ENCODE assay signal across 10 mouse cellular contexts in genomic region chr11:120218176-120218856, GRCm38 (mm10). TPM values are rescaled to one million over a fixed set of nuclear protein-coding genes. Genes with fewer than 3 reads are reported as not detected.
DNase-seq lines count a peak whose midpoint lies in the region; ATAC-seq lines count a peak whose summit lies in the region.
"Had no signal": no experiment of that assay in that cellular context is flagged by ENCODE, and none has a peak within 500 bp of the region (broad histone marks: within the 10 kb centered on the region; RNA-seq: fewer than 3 reads in every experiment).

No protein-coding gene starts in this region.

- peaks cover 10% of the 10 kb centered on the region; the same call in 1 of the 2 replicates for H3K9me3 ChIP-seq in forebrain, embryonic 10.5 days
- no peaks in the 10 kb centered on the region; the same call in 1 of the 2 replicates for H3K9me3 ChIP-seq in forebrain, embryonic 14.5 days (replicated peaks; ENCODE audit: control insufficient read depth, low read length)
- no peaks in the 10 kb centered on the region for H3K9me3 ChIP-seq in intestine, embryonic 16.5 days (ENCODE audit: control insufficient read depth, low read length)
- H3K9me3 ChIP-seq in intestine, embryonic 15.5 days = no peaks in the 10 kb centered on the region
- H3K9me3 ChIP-seq in midbrain, embryonic 12.5 days = peaks cover 8% of the 10 kb centered on the region; the same call in 1 of the 2 replicates
- no peaks in the 10 kb centered on the region for H3K9me3 ChIP-seq in midbrain, embryonic 15.5 days
- H3K9me3 ChIP-seq in neural tube, embryonic 14.5 days (ENCODE audit: control insufficient read depth, low read length) = no peaks in the 10 kb centered on the region

- WGBS in forebrain, embryonic 10.5 days = 90% methylated on average over 17 of the region's 17 CpGs
- 91% methylated on average over 17 of the region's 17 CpGs for whole genome bisulfite sequencing in forebrain, embryonic 14.5 days
- 83% methylated on average over 17 of the region's 17 CpGs for WGBS in intestine, embryonic 16.5 days
- WGBS in intestine, embryonic 15.5 days = 84% methylated on average over 17 of the region's 17 CpGs
- 90% methylated on average over 17 of the region's 17 CpGs for WGBS in midbrain, embryonic 12.5 days
- WGBS in midbrain, embryonic 15.5 days = 91% methylated on average over 17 of the region's 17 CpGs
- 89% methylated on average over 17 of the region's 17 CpGs for WGBS in neural tube, embryonic 14.5 days

- H3K4me1 ChIP-seq in forebrain, embryonic 10.5 days = peaks cover 77% of the 10 kb centered on the region
- H3K4me1 ChIP-seq in forebrain, embryonic 14.5 days (ENCODE audit: control insufficient read depth, insufficient read depth, low read length) = peaks cover 19% of the 10 kb centered on the region
- peaks cover 55% of the 10 kb centered on the region for H3K4me1 ChIP-seq in intestine, embryonic 16.5 days (ENCODE audit: control insufficient read depth, insufficient read depth, low read length)
- peaks cover 50% of the 10 kb centered on the region for H3K4me1 ChIP-seq in intestine, embryonic 15.5 days (replicated peaks)
- H3K4me1 ChIP-seq in midbrain, embryonic 12.5 days = peaks cover 55% of the 10 kb centered on the region
- peaks cover 30% of the 10 kb centered on the region for H3K4me1 ChIP-seq in midbrain, embryonic 15.5 days
- peaks cover 28% of the 10 kb centered on the region for H3K4me1 ChIP-seq in neural tube, embryonic 14.5 days (ENCODE audit: control insufficient read depth, insufficient read depth, low read length)

- peaks cover 10% of the 10 kb centered on the region for H3K36me3 ChIP-seq in forebrain, embryonic 10.5 days (replicated peaks)
- H3K36me3 ChIP-seq in forebrain, embryonic 14.5 days (ENCODE audit: control insufficient read depth, insufficient read depth, low read length) = no peaks in the 10 kb centered on the region
- H3K36me3 ChIP-seq in intestine, embryonic 16.5 days (ENCODE audit: control insufficient read depth, insufficient read depth, low read length) = no peaks in the 10 kb centered on the region
- H3K36me3 ChIP-seq in intestine, embryonic 15.5 days = no peaks in the 10 kb centered on the region
- H3K36me3 ChIP-seq in midbrain, embryonic 12.5 days = no peaks in the 10 kb centered on the region
- H3K36me3 ChIP-seq in midbrain, embryonic 15.5 days (replicated peaks) = no peaks in the 10 kb centered on the region
- no peaks in the 10 kb centered on the region for H3K36me3 ChIP-seq in neural tube, embryonic 14.5 days (ENCODE audit: control insufficient read depth, insufficient read depth, low read length)

- no peak overlapping the region for H3K4me2 ChIP-seq in forebrain, embryonic 14.5 days (ENCODE audit: low read length)
- no peak overlapping the region for H3K4me2 ChIP-seq in intestine, embryonic 16.5 days (ENCODE audit: low read depth, low read length)
- no peak overlapping the region for H3K4me2 ChIP-seq in intestine, embryonic 15.5 days (replicated peaks)
- H3K4me2 ChIP-seq in midbrain, embryonic 12.5 days (replicated peaks) = no peak overlapping the region
- no peak overlapping the region for H3K4me2 ChIP-seq in midbrain, embryonic 15.5 days
- H3K4me2 ChIP-seq in neural tube, embryonic 14.5 days (ENCODE audit: low read depth, low read length) = no peak overlapping the region

- no peak overlapping the region for H3K9ac ChIP-seq in forebrain, embryonic 14.5 days (ENCODE audit: low read length)
- no peak overlapping the region for H3K9ac ChIP-seq in intestine, embryonic 16.5 days (ENCODE audit: low read depth, low read length)
- H3K9ac ChIP-seq in intestine, embryonic 15.5 days = no peak overlapping the region
- no peak overlapping the region for H3K9ac ChIP-seq in midbrain, embryonic 12.5 days (replicated peaks)
- no peak overlapping the region for H3K9ac ChIP-seq in midbrain, embryonic 15.5 days
- H3K9ac ChIP-seq in neural tube, embryonic 14.5 days (replicated peaks; ENCODE audit: low read depth, low read length) = no peak overlapping the region

- ATAC-seq in forebrain, embryonic 14.5 days = no peak
- no peak for ATAC-seq in intestine, embryonic 16.5 days
- no peak for ATAC-seq in intestine, embryonic 15.5 days
- no peak for ATAC-seq in midbrain, embryonic 12.5 days (ENCODE audit: low FRiP score, low read depth)
- ATAC-seq in midbrain, embryonic 15.5 days (replicated peaks) = no peak
- no peak for ATAC-seq in neural tube, embryonic 14.5 days (ENCODE audit: low read depth)

- DNase-seq in forebrain, embryonic 10.5 days (ENCODE audit: extremely low spot score, low spot score) = no peak
- DNase-seq in forebrain, embryonic 14.5 days (ENCODE audit: low spot score) = no peak
- DNase-seq in left cerebral cortex, adult 9 months (ENCODE audit: low spot score in 2 of 2) = no peak
- DNase-seq: gastrocnemius, postnatal 10 days had no signal

- H3K27me3 ChIP-seq in forebrain, embryonic 10.5 days (ENCODE audit: poor library complexity, severe bottlenecking) = peaks cover 13% of the 10 kb centered on the region
- no peaks in the 10 kb centered on the region for H3K27me3 ChIP-seq in forebrain, embryonic 14.5 days (replicated peaks; ENCODE audit: control insufficient read depth, insufficient read depth, low read length)
- no peaks in the 10 kb centered on the region for H3K27me3 ChIP-seq in intestine, embryonic 16.5 days (replicated peaks; ENCODE audit: control insufficient read depth, insufficient read depth, low read length)
- H3K27me3 ChIP-seq in intestine, embryonic 15.5 days (replicated peaks) = no peaks in the 10 kb centered on the region
- no peaks in the 10 kb centered on the region for H3K27me3 ChIP-seq in midbrain, embryonic 12.5 days
- no peaks in the 10 kb centered on the region for H3K27me3 ChIP-seq in midbrain, embryonic 15.5 days (replicated peaks)
- H3K27me3 ChIP-seq in neural tube, embryonic 14.5 days (ENCODE audit: control insufficient read depth, insufficient read depth, low read length) = no peaks in the 10 kb centered on the region

- H3K27ac ChIP-seq in forebrain, embryonic 10.5 days = peak overlapping the region; percentile 93
- no peak overlapping the region for H3K27ac ChIP-seq in forebrain, embryonic 14.5 days (ENCODE audit: low read depth, low read length)
- peak overlapping the region; percentile 55; the same call in 1 of the 2 replicates for H3K27ac ChIP-seq in intestine, embryonic 16.5 days (ENCODE audit: low read length)
- no peak overlapping the region; the same call in 1 of the 2 replicates for H3K27ac ChIP-seq in intestine, embryonic 15.5 days
- H3K27ac ChIP-seq in midbrain, embryonic 12.5 days (replicated peaks) = peak overlapping the region; percentile 99; the same call in 1 of the 2 replicates
- no peak overlapping the region for H3K27ac ChIP-seq in midbrain, embryonic 15.5 days
- peak overlapping the region; percentile 4; the same call in 1 of the 2 replicates for H3K27ac ChIP-seq in neural tube, embryonic 14.5 days (ENCODE audit: low read depth, low read length)

- peak overlapping the region; percentile 5; the same call in 1 of the 2 replicates for H3K4me3 ChIP-seq in forebrain, embryonic 10.5 days
- no peak overlapping the region for H3K4me3 ChIP-seq in forebrain, embryonic 14.5 days (ENCODE audit: low read depth, low read length)
- H3K4me3 ChIP-seq in intestine, embryonic 16.5 days (ENCODE audit: low read length) = no peak overlapping the region
- H3K4me3 ChIP-seq in intestine, embryonic 15.5 days (replicated peaks) = no peak overlapping the region
- H3K4me3 ChIP-seq in midbrain, embryonic 12.5 days = no peak overlapping the region
- no peak overlapping the region for H3K4me3 ChIP-seq in midbrain, embryonic 15.5 days
- no peak overlapping the region for H3K4me3 ChIP-seq in neural tube, embryonic 14.5 days (ENCODE audit: low read depth, low read length)
- H3K4me3 ChIP-seq: myocyte had no signal

RNA-seq across cellular contexts. Expression of gene Bahcc1, which starts 14.4 kb away (rescaled TPM):
- polyA plus RNA-seq in forebrain, embryonic 10.5 days (2016; fragmentation: Nextera tagmentation; extraction: Ambion mirVana) = 13.7 and 16.1 TPM in 2 replicates
- polyA plus RNA-seq in forebrain, embryonic 14.5 days (2014; fragmentation: Nextera tagmentation; extraction: Ambion mirVana) = 12.6 and 14.5 TPM in 2 replicates
- polyA plus RNA-seq in intestine, embryonic 16.5 days (2015; fragmentation: Nextera tagmentation; extraction: Ambion mirVana) = 4.9 and 5.7 TPM in 2 replicates
- 5.8 and 7.1 TPM in 2 replicates for polyA plus RNA-seq in intestine, embryonic 15.5 days (2015; fragmentation: Nextera tagmentation; extraction: Ambion mirVana)
- polyA plus RNA-seq in midbrain, embryonic 12.5 days (2016; fragmentation: Nextera tagmentation; extraction: Ambion mirVana) = 25.1 and 26.1 TPM in 2 replicates
- polyA plus RNA-seq in midbrain, embryonic 15.5 days (2015; fragmentation: Nextera tagmentation; extraction: Ambion mirVana) = 16.2 and 16.7 TPM in 2 replicates
- 17.0 and 20.8 TPM in 2 replicates for polyA plus RNA-seq in neural tube, embryonic 14.5 days (2014; fragmentation: Nextera tagmentation; extraction: Ambion mirVana)

Comparison
In these comparisons a context has a peak if more than half of its experiments do, and no peak if none do; other contexts are left out.
1. H3K27ac ChIP-seq: peak in forebrain, embryonic 10.5 days (single experiment), intestine, embryonic 16.5 days (single experiment), midbrain, embryonic 12.5 days (single experiment) and neural tube, embryonic 14.5 days (single experiment); none in forebrain, embryonic 14.5 days (single experiment), intestine, embryonic 15.5 days (single experiment) and midbrain, embryonic 15.5 days (single experiment).